Mouse (Mus musculus) forebrain, postnatal 0 days (tissue): ENCODE data around the gene Il1a. TPM values are rescaled to one million over a fixed set of nuclear protein-coding genes. Genes with fewer than 3 reads are reported as not detected.

ENCODE experiments used
- ATAC-seq: fragments of 200-750 bp; cut with Nextera tagmentation; 2 replicates; pipeline ENCODE4 v1.8.0; 2017; ENCODE audit warnings: mild to moderate bottlenecking, moderate library complexity
- DNase-seq: peaks from one replicate; pipeline ENCODE4 v3.0.0-alpha.2; 2015
- H3K27ac ChIP-seq: fragments of 300-500 bp; sonication (generic); 2 replicates; pipeline ENCODE4 v1.5.1; 2014; ENCODE audit warnings: low read depth, mild to moderate bottlenecking, antibody characterized with exemption, low read length, moderate library complexity, mixed read lengths
- H3K27me3 ChIP-seq: fragments of 300-500 bp; sonication (generic); 2 replicates; pipeline ENCODE4 v1.6.1; 2014; ENCODE audit warnings: mild to moderate bottlenecking, low read length, mixed read lengths; ENCODE audit not compliant: insufficient read depth
- H3K36me3 ChIP-seq: fragments of 300-500 bp; sonication (generic); 2 replicates; pipeline ENCODE4 v1.6.1; 2014; ENCODE audit warnings: mild to moderate bottlenecking, moderate library complexity; ENCODE audit not compliant: insufficient read depth
- H3K4me1 ChIP-seq: fragments of 300-500 bp; sonication (generic); 2 replicates; pipeline ENCODE4 v1.6.1; 2014; ENCODE audit warnings: antibody characterized with exemption; ENCODE audit not compliant: insufficient read depth
- H3K4me2 ChIP-seq: fragments of 300-500 bp; sonication (generic); 2 replicates; pipeline ENCODE4 v1.6.1; 2014; ENCODE audit warnings: low read depth, mild to moderate bottlenecking, moderate library complexity
- H3K4me3 ChIP-seq: fragments of 300-500 bp; sonication (generic); 2 replicates; pipeline ENCODE4 v1.5.1; 2014; ENCODE audit warnings: low read depth, low read length, mixed read lengths
- H3K9ac ChIP-seq: fragments of 300-500 bp; sonication (generic); 2 replicates; pipeline ENCODE4 v1.6.1; 2014; ENCODE audit warnings: mild to moderate bottlenecking
- H3K9me3 ChIP-seq: fragments of 300-500 bp; sonication (generic); 2 replicates; pipeline ENCODE4 v1.6.1; 2016; ENCODE audit warnings: low read length
- CTCF ChIP-seq: sonication (generic); IDR thresholded peaks from 2 replicates; pipeline ENCODE4 v1.5.1; 2016; ENCODE audit warnings: antibody characterized with exemption, control low read depth, low read depth
- WGBS: fragments of 180-500 bp; shearing (Covaris S2); extraction: QIAGEN DNeasy Blood & Tissue Kit; methylation state at CpG from one replicate; pipeline ENCODE4 v1.1.7; 2014; 5-methylcytosine and 5-hydroxymethylcytosine counted together
- polyA plus RNA-seq: library from polyadenylated mRNA; unstranded; fragments of >200 nt; fragmentation: Nextera tagmentation; extraction: Ambion mirVana; gene quantifications from 2 replicates; pipeline ENCODE4 v1.2.1, GENCODE M21; 2015
- total RNA-seq: library from RNA; depleted of rRNA; stranded (reverse); fragments of >200 nt; gene quantifications from 2 replicates; pipeline ENCODE4 v1.2.3, GENCODE M21; 2014

Gene Il1a
- total and polyA plus RNA-seq, 2 experiments from 2014 or later: 0.10 to 0.38 TPM

GRCm38 (mm10) chr2:129296086-129296485 lies 13.7 kb downstream of the Il1a start:
- no peak for ATAC-seq
- Histone ChIP-seq H3K4me1 (peaks cover 4% of the 10 kb centered on the region), H3K9me3 (no peaks in the 10 kb centered on the region), H3K27ac (no peak overlapping the region), H3K4me3 (peak overlapping the region; percentile 79; the same call in 1 of the 2 replicates), H3K27me3 (no peaks in the 10 kb centered on the region), H3K9ac (peak overlapping the region; percentile 46; the same call in 1 of the 2 replicates), H3K4me2 (peak overlapping the region; percentile 82), H3K36me3 (no peaks in the 10 kb centered on the region)
- no peak for DNase-seq
- WGBS: 45% methylated on average over 5 of the region's 5 CpGs
- TF ChIP-seq CTCF: no peak

- no peak for TF ChIP-seq CTCF
- WGBS: 89% methylated on average over 5 of the region's 5 CpGs
- Histone ChIP-seq H3K4me3 (no peak overlapping the region), H3K4me2 (no peak overlapping the region), H3K36me3 (no peaks in the 10 kb centered on the region), H3K9ac (no peak overlapping the region), H3K27me3 (no peaks in the 10 kb centered on the region), H3K9me3 (no peaks in the 10 kb centered on the region), H3K27ac (no peak overlapping the region), H3K4me1 (peaks cover 4% of the 10 kb centered on the region)
- ATAC-seq: no peak
- no peak for DNase-seq
These were observed 14.7 kb downstream of the Il1a start for GRCm38 (mm10) chr2:129295075-129295474.

- Histone ChIP-seq H3K4me1 (no peaks in the 10 kb centered on the region), H3K36me3 (0 out of 2 replicates have a peak, but pooled peaks cover 4% of the 10 kb centered on the region), H3K27me3 (no peaks in the 10 kb centered on the region), H3K4me2 (no peak overlapping the region), H3K27ac (no peak overlapping the region), H3K9ac (no peak overlapping the region), H3K9me3 (no peaks in the 10 kb centered on the region), H3K4me3 (no peak overlapping the region)
- no peak for ATAC-seq
- DNase-seq: no peak
- 95% methylated on average over 5 of the region's 5 CpGs for WGBS
- TF ChIP-seq CTCF: no peak
These were observed 35.9 kb downstream of the Il1a start for GRCm38 (mm10) chr2:129273823-129274222.

GRCm38 (mm10) chr2:129270621-129271020 lies 39.2 kb downstream of the Il1a start:
- ATAC-seq: no peak
- 89% methylated on average over 9 of the region's 9 CpGs for WGBS
- H3K4me3 ChIP-seq: no peak overlapping the region

GRCm38 (mm10) chr2:129269986-129270385 lies 39.8 kb downstream of the Il1a start:
- DNase-seq: no peak

More at GRCm38 (mm10) chr2:129270621-129271020, 39.2 kb downstream of the Il1a start:
- H3K27me3 ChIP-seq: no peaks in the 10 kb centered on the region
- 0 out of 2 replicates have a peak, but pooled peaks cover 4% of the 10 kb centered on the region for H3K36me3 ChIP-seq
- no peaks in the 10 kb centered on the region for H3K9me3 ChIP-seq
- no peak overlapping the region for H3K9ac ChIP-seq
- no peaks in the 10 kb centered on the region for H3K4me1 ChIP-seq
- H3K4me2 ChIP-seq: no peak overlapping the region
- TF ChIP-seq CTCF: no peak
- no peak for DNase-seq
- H3K27ac ChIP-seq: no peak overlapping the region

GRCm38 (mm10) chr2:129269161-129269643 lies 40.6 kb downstream of the Il1a start:
- no peaks in the 10 kb centered on the region for H3K9me3 ChIP-seq
- 0 out of 2 replicates have a peak, but pooled peaks cover 4% of the 10 kb centered on the region for H3K36me3 ChIP-seq
- H3K4me3 ChIP-seq: no peak overlapping the region
- DNase-seq (no peak), ATAC-seq (no peak)
- H3K27me3 ChIP-seq: no peaks in the 10 kb centered on the region
- H3K27ac ChIP-seq: no peak overlapping the region
- TF ChIP-seq CTCF: no peak
- no peak overlapping the region for H3K9ac ChIP-seq
- WGBS: 93% methylated on average over 12 of the region's 12 CpGs
- H3K4me2 ChIP-seq: no peak overlapping the region
- H3K4me1 ChIP-seq: no peaks in the 10 kb centered on the region

More at GRCm38 (mm10) chr2:129269986-129270385, 39.8 kb downstream of the Il1a start:
- Histone ChIP-seq H3K9ac (no peak overlapping the region), H3K4me2 (no peak overlapping the region), H3K4me1 (no peaks in the 10 kb centered on the region), H3K9me3 (no peaks in the 10 kb centered on the region), H3K4me3 (no peak overlapping the region), H3K27me3 (no peaks in the 10 kb centered on the region), H3K27ac (no peak overlapping the region), H3K36me3 (0 out of 2 replicates have a peak, but pooled peaks cover 4% of the 10 kb centered on the region)
- no peak for TF ChIP-seq CTCF
- WGBS: 90% methylated on average over 5 of the region's 5 CpGs
- ATAC-seq: no peak

- Histone ChIP-seq H3K9ac (no peak overlapping the region), H3K27me3 (no peaks in the 10 kb centered on the region), H3K9me3 (no peaks in the 10 kb centered on the region), H3K4me2 (no peak overlapping the region), H3K27ac (no peak overlapping the region), H3K4me1 (no peaks in the 10 kb centered on the region), H3K4me3 (no peak overlapping the region), H3K36me3 (no peaks in the 10 kb centered on the region)
- no peak for TF ChIP-seq CTCF
- 95% methylated on average over 5 of the region's 5 CpGs for WGBS
- DNase-seq (no peak), ATAC-seq (no peak)
These were observed 42.0 kb downstream of the Il1a start for GRCm38 (mm10) chr2:129267738-129268137.
